Mouse (Mus musculus) embryo, embryonic 10 days (tissue): ENCODE measurements around the gene Il25.
"Not testable (repeated sequence)": the region's sequence is repeated elsewhere in the genome, so short reads cannot be mapped to it uniquely, and the experiment has no call there.

ENCODE experiments used
- DNase-seq: peaks from one replicate; pipeline ENCODE4 v3.0.0-alpha.2; 2015; ENCODE audit warnings: low spot score

Il25 gene

GRCm38 (mm10) chr14:54926401-54927158, 5.9 kb upstream of the Il25 start:
- DNase-seq: peak; percentile 89

- peak; percentile 20 for DNase-seq
Measured at GRCm38 (mm10) chr14:54927296-54927695, 5.2 kb upstream of the Il25 start.

GRCm38 (mm10) chr14:54929801-54930200, 2.7 kb upstream of the Il25 start:
- no peak for DNase-seq

DNA sequence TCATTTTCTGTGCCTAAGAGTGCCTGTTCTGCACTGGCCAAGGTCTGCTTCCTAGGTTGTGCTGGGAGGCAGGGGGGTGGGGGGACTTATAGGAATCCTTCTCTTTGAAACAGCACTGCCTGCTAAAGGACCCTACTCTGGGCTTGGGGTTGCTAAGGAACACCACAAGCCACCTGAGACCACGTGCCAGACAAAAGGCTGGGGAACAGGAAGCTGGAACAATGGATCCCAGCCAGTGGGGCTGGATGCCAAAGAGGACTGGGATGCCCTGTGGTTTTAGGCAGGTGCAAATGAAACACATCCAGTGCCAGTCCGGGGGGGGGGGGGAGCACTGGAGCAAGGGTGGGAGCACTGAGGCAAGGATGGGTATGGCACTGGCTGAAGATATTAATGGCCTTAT, 2.1 kb upstream of the Il25 start:
- DNase-seq: no peak

DNA sequence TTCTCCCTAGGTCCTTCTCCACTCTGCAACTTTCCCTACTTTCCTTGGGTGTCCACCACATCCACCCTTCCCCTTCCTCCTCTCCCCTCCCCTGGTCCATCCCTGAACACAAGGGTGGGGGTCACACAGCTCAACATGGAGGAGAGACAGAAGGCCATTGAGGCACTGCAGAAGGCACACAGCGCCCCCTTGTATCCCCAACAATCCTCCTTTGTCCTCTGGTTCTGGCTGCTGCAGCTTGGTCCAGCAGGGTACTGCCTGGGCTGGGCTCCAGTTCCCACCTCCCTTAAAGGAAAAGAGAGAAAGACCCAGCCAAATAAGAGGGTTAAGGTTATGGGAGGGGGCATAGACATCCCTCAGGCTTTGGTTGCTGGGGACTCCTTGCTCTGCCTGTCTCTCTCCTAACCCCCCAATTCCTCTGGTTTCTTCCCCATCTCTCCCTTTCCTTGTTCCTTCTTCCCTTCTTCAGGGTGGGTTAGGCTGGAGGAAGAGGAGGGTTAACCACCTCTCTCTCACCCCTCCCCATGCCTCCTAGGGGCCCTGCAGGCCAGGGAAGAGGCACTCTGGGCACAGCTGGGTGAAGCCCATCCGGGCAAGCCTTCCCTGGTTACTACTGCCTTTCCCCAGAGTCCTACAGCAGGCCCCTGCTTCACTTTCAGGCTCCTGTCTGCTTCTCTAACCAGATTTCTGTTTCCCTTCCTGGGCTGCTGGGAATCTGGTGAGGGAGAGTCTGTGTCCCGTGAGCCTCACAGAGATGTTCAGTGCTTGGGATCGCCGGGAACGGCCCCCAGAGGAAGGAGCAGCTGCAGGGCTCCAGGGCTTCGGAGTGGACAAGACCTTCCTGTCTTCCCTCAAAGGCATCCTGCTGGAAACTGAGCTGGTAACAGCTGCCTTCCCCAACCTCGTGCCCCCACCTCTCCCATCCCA, 3.7 kb downstream of the Il25 start, which contains the start of gene Cmtm5:
Gene Cmtm5 (plus strand): TSS at position 358 of the 927 bp plus-strand sequence.
- peak; percentile 28 for DNase-seq

DNA sequence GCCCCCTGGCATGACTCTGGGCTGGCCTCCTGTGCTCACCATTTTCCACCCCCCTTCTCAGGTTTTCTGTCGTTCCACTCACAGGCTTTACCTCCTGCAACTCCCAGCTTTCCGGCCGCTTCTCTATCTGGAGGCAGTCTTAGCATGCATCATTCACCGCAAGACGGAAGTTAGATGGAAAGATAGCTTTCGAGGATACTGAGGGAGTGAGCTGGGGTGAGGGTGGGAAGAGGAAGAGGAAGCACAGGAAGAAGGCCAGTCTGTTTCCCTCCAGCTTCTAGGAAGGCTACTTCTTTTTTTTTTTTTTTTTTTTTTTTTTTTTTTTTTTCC, 4.3 kb downstream of the Il25 start:
- DNase-seq: no peak

DNA sequence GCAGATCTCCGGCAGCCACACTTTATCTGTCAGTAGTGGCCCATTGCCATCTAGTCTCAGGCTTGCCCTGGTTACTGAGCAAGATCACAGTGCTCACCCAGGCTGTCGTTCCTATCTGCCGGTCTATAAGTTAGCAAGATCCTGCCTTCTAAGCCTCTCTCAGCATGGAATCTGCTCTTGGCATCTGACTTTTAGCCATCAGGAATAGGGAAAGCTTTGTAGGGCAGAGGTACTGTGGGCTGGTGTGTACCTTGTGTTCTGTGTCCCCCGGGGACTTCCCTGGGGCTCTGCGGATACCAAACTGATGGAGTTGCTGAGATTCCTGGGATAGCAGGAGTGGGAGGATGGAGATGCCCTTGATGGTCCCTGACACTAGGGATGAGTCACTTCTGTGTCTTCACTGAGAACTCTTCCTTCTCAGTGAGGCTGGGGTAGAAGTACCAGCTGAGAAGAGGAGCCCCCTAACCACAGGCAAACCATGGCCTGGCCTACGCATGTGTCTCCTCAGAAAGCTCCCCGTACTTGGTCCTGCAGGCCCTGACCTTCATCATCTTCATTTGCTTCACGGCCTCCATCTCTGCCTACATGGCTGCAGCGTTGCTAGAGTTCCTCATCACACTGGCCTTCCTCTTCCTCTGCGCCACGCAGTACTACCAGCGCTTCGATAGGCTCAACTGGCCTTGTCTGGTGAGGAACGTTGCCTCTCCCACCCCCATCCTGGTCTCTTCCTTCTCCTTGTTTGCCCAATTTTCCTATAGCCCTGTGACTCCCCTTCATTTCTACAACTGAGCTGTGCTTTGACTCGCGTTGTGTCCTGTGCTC, 5.1 kb downstream of the Il25 start:
- DNase-seq: no peak

- DNase-seq: no peak
Measured at GRCm38 (mm10) chr14:54938431-54939219, 6.1 kb downstream of the Il25 start.

DNA sequence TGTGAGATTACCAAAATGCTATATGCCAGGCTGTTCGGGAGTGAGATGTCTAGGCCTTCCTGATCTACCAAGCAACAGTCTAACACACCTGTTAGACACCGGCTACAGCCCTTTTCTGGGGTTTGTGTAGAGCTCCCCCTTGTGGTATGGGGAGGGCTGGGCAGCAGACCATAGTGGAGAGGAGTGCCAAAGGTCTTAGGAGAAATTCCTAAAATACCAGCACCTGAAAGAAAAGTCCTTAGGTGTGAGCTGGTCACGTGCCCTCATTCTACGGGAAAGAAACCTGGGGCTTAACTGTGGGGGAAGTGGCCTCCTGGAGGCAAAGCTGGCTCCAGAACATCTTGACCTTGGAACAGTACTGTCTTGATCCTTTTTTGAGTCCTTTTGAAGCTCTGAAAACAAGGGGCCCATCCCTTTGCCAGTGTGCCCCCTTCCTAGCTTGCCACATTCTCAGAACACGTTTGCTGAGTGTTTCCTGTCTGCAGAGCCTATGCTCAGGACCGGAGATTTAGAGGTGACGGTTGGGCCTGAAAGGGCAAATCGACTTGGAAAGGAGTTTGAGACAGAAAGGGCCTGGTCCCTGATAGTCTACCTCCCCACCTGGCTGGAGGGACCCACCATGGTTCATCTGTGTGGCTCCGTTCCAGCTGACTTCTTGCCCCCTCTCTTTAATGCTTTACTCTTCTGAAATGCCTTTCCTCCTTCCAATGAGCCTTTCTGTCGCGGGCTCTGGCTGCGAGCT, 7.1 kb downstream of the Il25 start:
- peak; percentile 73 for DNase-seq

DNA sequence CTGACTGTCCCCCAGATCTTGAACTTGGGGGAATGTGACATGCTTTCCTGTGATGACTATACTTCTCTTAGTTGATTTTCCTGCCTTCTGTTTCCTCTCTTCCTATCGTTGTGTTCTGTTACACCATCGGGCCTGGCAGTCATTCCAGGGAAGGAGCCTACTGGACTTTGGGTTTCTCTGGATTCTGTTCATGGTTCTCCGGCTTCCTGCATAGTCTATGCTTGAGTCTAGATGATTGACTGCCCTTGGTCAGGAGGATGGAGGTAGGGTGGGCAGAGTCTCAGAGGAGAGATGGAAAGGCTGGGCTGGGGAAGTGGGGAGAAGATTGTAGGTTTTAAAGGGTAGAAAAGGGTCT, 7.7 kb downstream of the Il25 start:
- no peak for DNase-seq

DNA sequence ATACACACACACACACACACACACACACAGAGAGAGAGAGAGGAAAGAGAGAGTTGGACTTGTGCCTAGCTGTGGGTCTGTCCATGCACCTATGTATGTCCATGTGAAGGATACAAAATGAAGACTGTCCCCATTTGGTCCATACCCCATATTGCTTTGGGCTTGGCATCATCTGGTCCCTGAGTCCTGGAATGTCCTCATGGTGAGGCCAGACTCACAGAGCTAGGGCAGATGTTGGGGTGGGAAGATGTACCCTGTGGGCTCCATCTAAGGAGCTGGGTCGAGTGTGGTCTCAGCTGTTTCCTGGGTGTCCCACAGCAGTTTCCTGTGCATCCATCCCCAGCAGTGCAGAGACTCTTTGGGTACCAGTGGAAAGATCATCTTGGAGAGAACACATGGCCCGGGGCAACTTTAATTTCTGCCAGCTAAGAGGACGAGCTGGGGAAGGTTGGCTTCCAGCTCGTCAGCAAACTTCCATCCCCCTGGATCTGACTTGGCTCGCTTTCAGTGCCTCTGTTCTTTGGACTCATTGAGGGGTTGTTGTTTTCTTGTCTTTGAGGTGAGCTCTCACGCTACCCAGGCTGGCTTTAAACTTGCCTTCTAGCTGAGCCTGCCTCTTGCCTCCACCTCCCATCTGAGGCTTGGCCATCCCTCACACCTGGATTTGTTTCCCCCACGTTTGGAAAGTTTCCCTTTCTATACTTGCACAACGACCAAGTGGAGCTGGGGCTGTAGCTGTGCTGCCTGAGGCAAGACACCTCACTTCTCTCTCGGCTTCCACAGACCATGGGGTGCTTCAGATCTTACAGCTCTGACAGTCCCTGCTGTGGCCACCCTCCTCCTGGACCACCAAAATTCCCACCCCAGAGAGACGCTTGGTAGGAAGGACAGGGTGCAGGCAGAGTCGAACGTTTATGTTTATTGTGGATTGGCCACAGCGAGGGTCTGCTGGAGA, 8.8 kb downstream of the Il25 start:
- DNase-seq: no peak

DNA sequence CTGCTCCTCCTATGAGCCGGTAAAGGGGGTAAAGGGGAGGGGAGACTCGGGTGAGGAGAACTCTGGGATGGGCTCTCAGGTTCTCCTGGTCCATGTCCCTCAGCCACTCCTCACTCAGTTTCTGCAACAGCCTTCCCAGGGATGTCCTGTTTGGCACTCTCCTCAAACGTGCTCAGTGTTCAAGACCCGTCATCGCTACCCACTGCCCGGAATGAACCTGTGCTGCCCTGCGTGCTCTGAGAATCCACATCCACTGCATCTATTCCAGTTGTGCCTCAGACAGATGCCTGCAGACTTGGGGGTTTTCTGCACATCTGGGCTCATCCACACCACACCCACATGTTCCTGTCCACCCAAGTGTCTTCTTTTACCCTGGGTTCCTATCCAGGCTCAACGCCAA, 10.0 kb downstream of the Il25 start:
- DNase-seq: no peak

- DNase-seq: no peak
Measured at GRCm38 (mm10) chr14:54943971-54944370, 11.5 kb downstream of the Il25 start.

DNA sequence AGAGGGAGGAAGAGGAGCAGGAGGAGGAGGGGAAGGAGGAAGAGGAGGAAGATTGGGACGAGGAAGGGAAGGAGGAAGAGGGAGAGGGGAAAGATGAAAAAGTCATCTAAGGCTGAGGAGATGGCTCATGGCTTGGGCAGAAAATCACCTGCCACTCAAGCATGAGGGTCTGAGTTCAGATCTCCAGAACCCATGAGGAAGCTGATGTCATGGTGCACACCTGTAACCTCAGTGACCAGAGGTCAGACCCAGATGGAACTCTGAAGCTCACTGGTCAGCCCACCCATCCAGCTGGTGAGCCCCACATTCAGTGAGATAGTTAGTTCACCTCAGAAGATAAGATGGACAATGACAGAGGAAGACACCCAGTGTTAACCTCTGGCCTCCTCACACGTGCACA, 12.4 kb downstream of the Il25 start:
- DNase-seq: no peak

DNA sequence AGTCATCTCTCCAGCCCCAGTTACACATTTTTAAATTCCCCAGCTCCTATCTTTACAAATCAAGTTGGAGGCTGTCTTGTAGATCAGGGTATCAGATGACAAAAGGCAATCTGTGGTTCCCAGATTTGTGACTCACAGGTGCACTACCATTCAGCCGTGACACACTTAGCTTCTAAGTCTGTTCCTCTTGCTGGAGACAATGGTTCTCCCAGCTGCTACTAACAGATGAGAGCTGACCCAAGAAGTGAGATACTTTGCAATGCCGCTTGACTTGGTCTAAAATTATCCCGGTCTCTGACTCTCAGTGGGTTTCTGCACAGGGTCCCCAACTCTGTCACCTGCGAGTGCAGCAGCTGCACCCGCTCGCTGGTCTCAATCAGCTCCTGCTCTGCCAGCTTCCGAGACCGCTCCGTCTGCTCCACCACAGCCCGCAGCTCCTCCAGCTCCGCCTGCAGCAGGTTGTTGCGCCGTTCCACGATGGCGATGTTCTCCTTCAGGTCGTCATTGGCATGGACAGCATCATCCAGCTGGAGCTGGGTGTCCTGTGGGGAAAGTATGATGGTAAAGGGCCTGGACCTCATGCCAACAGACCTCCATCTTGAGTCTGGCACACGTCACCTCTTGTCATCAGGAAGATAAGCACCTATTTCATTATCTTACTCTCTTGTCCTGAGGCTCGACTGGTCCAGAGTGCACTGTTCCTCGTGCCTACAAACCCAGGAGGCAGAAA, 13.6 kb downstream of the Il25 start:
- DNase-seq: no peak

DNA sequence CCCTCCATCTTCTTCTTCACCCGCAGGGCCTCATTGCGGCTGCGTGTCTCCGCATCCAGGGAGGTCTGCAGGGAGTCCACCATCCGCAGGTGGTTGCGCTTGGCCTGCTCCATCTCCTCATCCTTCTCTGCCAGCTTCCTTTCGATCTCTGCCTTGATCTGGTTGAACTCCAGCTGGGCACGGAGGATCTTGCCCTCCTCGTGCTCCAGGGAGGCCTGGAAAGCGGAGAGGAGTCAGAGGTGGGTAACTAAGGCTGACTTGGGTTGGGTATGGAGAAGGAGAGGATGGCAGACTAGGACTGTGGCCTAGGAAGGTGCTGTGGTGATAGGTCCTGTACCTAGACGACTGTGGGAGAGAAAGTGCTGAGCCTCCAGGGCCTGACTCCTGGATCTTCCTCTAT, 14.5 kb downstream of the Il25 start:
- not testable (repeated sequence) for DNase-seq

- DNase-seq: no peak
Measured at GRCm38 (mm10) chr14:54948781-54949180, 16.3 kb downstream of the Il25 start.

DNA sequence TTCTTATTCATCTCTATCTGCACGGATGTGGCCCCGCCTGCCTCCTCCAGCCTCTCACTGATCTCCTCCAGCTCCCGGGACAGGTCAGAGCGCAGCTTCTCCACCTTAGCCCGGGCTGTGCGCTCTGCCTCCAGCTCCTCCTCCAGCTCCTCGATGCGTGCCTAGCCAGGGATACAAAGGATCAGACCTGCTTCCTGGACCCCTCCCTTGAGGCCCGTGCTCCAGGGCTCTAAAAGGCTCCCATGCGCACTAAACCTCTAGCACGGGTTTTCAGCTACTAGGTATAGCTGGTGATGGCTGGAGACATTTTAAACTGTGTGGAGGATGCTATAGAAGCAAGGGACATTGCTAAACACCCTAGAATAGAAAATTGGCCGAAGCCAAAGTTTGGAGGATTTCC, 18.0 kb downstream of the Il25 start:
- DNase-seq: no peak

- no peak for DNase-seq
Measured at GRCm38 (mm10) chr14:54951587-54951986, 19.1 kb downstream of the Il25 start.
